Comparison of ENCODE assay signal across 7 mouse cellular contexts in the genomic region with DNA sequence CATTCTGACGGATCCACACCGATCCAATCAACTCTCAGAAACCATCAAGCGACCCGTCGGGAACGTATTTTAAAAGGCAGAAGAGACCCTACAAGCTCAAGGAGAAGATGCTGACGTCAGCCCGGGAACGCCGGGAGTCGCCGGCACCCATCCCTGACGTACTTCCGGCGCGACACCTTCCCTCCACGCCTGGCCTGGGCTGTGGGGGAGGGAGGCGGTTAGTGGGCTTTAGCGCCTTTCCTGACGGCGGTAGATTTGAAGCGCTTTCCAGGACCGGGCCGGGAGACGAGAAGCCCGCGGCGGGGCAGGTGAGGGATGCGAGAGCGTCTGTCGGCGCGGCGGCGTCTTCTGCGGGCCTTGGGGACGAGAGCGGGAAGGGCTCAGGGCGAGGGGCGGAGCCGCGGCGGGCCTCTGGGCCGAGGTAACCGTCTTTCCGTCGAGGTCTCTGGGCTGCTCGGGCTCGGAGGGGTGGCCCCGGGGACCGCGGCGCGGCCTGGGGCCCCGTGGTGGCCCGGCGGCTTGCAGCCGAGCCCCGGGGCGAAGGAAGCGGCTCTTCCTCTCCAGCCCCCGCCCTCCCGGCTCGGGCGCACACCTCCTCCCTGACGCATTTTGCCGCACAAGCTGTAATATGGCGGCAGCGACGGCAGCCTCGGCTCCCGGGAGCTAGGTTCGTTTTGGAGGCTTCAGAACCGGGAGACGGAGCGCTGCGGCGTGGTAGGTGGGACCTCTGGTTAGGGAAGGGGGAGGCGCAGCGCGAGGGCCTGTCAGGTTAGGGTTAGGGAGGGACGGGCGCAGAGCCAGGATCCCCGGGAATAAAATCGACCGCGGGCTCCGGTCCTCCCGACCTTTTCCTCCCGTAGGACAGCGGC. TPM values are rescaled to one million over a fixed set of nuclear protein-coding genes. Genes with fewer than 3 reads are reported as not detected.
DNase-seq lines count a peak whose midpoint lies in the region; ATAC-seq lines count a peak whose summit lies in the region.

No protein-coding gene starts in this region.

- H3K4me2 ChIP-seq in midbrain, embryonic 13.5 days (replicated peaks), result peak overlapping the region; percentile 87

- H3K4me3 ChIP-seq in embryonic facial prominence, embryonic 10.5 days, result peak overlapping the region; percentile 97
- H3K4me3 ChIP-seq in limb, embryonic 10.5 days, result peak overlapping the region; percentile 78
- H3K4me3 ChIP-seq in midbrain, embryonic 13.5 days (replicated peaks), result peak overlapping the region; percentile 97

- H3K27ac ChIP-seq in embryonic facial prominence, embryonic 10.5 days (replicated peaks), result peak overlapping the region; percentile 97
- H3K27ac ChIP-seq in limb, embryonic 10.5 days, result peak overlapping the region; percentile 93
- peak overlapping the region; percentile 86 for H3K27ac ChIP-seq in midbrain, embryonic 13.5 days

- no peaks in the 10 kb centered on the region for H3K27me3 ChIP-seq in embryonic facial prominence, embryonic 10.5 days (replicated peaks; ENCODE audit: low read depth, poor library complexity, severe bottlenecking)
- H3K27me3 ChIP-seq in limb, embryonic 10.5 days (ENCODE audit: low read depth, poor library complexity, severe bottlenecking), result no peaks in the 10 kb centered on the region
- H3K27me3 ChIP-seq in midbrain, embryonic 13.5 days, result 0 out of 2 replicates have a peak, but pooled peaks cover 4% of the 10 kb centered on the region

- peak overlapping the region; percentile 87 for H3K9ac ChIP-seq in midbrain, embryonic 13.5 days (replicated peaks)

- H3K36me3 ChIP-seq in embryonic facial prominence, embryonic 10.5 days (replicated peaks), result no peaks in the 10 kb centered on the region; the same call in 1 of the 2 replicates
- H3K36me3 ChIP-seq in limb, embryonic 10.5 days, result peaks cover 4% of the 10 kb centered on the region
- no peaks in the 10 kb centered on the region for H3K36me3 ChIP-seq in midbrain, embryonic 13.5 days

- peak; percentile 95 for DNase-seq in adrenal gland, postnatal 10 days
- peak; percentile 96 for DNase-seq in embryonic facial prominence, embryonic 10.5 days (ENCODE audit: low spot score)
- DNase-seq in kidney, adult 11 months, result peak; percentile 90
- peak; percentile 98 for DNase-seq in limb, embryonic 10.5 days (ENCODE audit: low spot score)
- peak; percentile 84 for DNase-seq in spleen, adult 12 weeks (ENCODE audit: low spot score)

- no peaks in the 10 kb centered on the region for H3K9me3 ChIP-seq in embryonic facial prominence, embryonic 10.5 days
- H3K9me3 ChIP-seq in limb, embryonic 10.5 days (replicated peaks), result no peaks in the 10 kb centered on the region
- H3K9me3 ChIP-seq in midbrain, embryonic 13.5 days, result no peaks in the 10 kb centered on the region

- ATAC-seq in granulocyte monocyte progenitor cell, adult 5-6 weeks (replicated peaks; ENCODE audit: poor library complexity, severe bottlenecking), result peak; percentile 81
- peak; percentile 97 for ATAC-seq in midbrain, embryonic 13.5 days

- WGBS in embryonic facial prominence, embryonic 10.5 days, result under 1% methylated on average over 91 of the region's 91 CpGs
- under 1% methylated on average over 91 of the region's 91 CpGs for WGBS in limb, embryonic 10.5 days
- under 1% methylated on average over 69 of the region's 91 CpGs for WGBS in midbrain, embryonic 13.5 days

- H3K4me1 ChIP-seq in embryonic facial prominence, embryonic 10.5 days, result peaks cover 15% of the 10 kb centered on the region
- peaks cover 14% of the 10 kb centered on the region; the same call in 1 of the 2 replicates for H3K4me1 ChIP-seq in limb, embryonic 10.5 days
- H3K4me1 ChIP-seq in midbrain, embryonic 13.5 days (replicated peaks), result peaks cover 16% of the 10 kb centered on the region

RNA-seq across cellular contexts. Expression of gene Ppig, which starts 0.5 kb away (rescaled TPM):
- total RNA-seq in adrenal gland, postnatal 10 days (2021), result 10 to 100 TPM; 68.5 to 72.8 TPM
- polyA plus RNA-seq in embryonic facial prominence, embryonic 10.5 days (2016; fragmentation: Nextera tagmentation; extraction: Ambion mirVana), result 131 and 145 TPM in 2 replicates
- 89.5 and 93.1 TPM in 2 replicates for total RNA-seq in granulocyte monocyte progenitor cell, adult 5-6 weeks (2014; fragmentation: Nextera tagmentation)
- total RNA-seq in granulocyte monocyte progenitor cell, adult 5-6 weeks (2017), result 97.5 and 111 TPM in 2 replicates
- polyA plus RNA-seq in limb, embryonic 10.5 days (2016; fragmentation: Nextera tagmentation; extraction: Ambion mirVana), result 109 and 135 TPM in 2 replicates
- 137 and 142 TPM in 2 replicates for polyA plus RNA-seq in midbrain, embryonic 13.5 days (2015; fragmentation: Nextera tagmentation; extraction: Ambion mirVana)

RNA-seq across cellular contexts. Expression of gene Fastkd1, which starts 9.6 kb away (rescaled TPM):
- total RNA-seq in adrenal gland, postnatal 10 days (2021), result 10 to 100 TPM; 29.5 to 38.9 TPM
- 14.4 and 16.3 TPM in 2 replicates for polyA plus RNA-seq in embryonic facial prominence, embryonic 10.5 days (2016; fragmentation: Nextera tagmentation; extraction: Ambion mirVana)
- 16.4 and 19.6 TPM in 2 replicates for total RNA-seq in granulocyte monocyte progenitor cell, adult 5-6 weeks (2014; fragmentation: Nextera tagmentation)
- 14.3 and 16.8 TPM in 2 replicates for total RNA-seq in granulocyte monocyte progenitor cell, adult 5-6 weeks (2017)
- polyA plus RNA-seq in limb, embryonic 10.5 days (2016; fragmentation: Nextera tagmentation; extraction: Ambion mirVana), result 15.0 and 15.9 TPM in 2 replicates
- 13.2 and 14.8 TPM in 2 replicates for polyA plus RNA-seq in midbrain, embryonic 13.5 days (2015; fragmentation: Nextera tagmentation; extraction: Ambion mirVana)

RNA-seq across cellular contexts. Expression of gene Klhl41, which starts 53.0 kb away (rescaled TPM):
- total RNA-seq in adrenal gland, postnatal 10 days (2021), result 10 to 100 TPM; 14.7 to 51.9 TPM
- 0.39 and 0.40 TPM in 2 replicates for polyA plus RNA-seq in embryonic facial prominence, embryonic 10.5 days (2016; fragmentation: Nextera tagmentation; extraction: Ambion mirVana)
- not detected in 2 replicates for total RNA-seq in granulocyte monocyte progenitor cell, adult 5-6 weeks (2014; fragmentation: Nextera tagmentation)
- total RNA-seq in granulocyte monocyte progenitor cell, adult 5-6 weeks (2017), result 0.09 and 0.26 TPM in 2 replicates
- polyA plus RNA-seq in limb, embryonic 10.5 days (2016; fragmentation: Nextera tagmentation; extraction: Ambion mirVana), result 0.30 and 1.1 TPM in 2 replicates
- polyA plus RNA-seq in midbrain, embryonic 13.5 days (2015; fragmentation: Nextera tagmentation; extraction: Ambion mirVana), result 0.13 and 0.18 TPM in 2 replicates

Comparison
In these comparisons a context has a peak if more than half of its experiments do, and no peak if none do; other contexts are left out.
1. Peak in every context shown above with its lines: DNase-seq, ATAC-seq, H3K4me3 ChIP-seq and H3K27ac ChIP-seq.